Mouse (Mus musculus) 416B (cell line): ENCODE results near the gene Vmn2r34.
"Not testable (repeated sequence)": the region's sequence is repeated elsewhere in the genome, so short reads cannot be mapped to it uniquely, and the experiment has no call there.

Source experiments
- DNase-seq: peaks from one replicate; pipeline ENCODE4 v3.0.0; 2011; ENCODE audit warnings: low read depth

The Vmn2r34 gene

DNA sequence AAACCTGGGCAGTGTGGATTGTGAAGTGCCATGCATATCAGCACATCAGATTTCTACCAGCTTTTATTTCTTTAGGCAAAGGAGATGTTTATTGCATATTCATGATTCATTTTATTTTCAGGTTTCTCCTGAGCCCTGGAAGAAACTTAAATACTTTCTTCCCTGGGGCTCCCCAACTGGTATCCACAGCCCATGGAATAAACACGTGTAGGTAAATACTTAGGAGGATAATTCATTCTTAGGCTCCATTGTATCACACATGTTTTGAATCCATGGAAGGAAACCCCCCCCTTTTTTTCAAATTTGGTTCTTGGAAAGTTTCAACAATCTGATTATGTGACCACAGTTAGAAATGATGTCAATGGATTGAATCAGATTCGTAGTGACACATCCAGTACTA is at the start of gene Vmn2r34:
Gene Vmn2r34, minus strand, starts transcription at position 101 of the 400 bp plus-strand sequence.
- not testable (repeated sequence) for DNase-seq

DNA sequence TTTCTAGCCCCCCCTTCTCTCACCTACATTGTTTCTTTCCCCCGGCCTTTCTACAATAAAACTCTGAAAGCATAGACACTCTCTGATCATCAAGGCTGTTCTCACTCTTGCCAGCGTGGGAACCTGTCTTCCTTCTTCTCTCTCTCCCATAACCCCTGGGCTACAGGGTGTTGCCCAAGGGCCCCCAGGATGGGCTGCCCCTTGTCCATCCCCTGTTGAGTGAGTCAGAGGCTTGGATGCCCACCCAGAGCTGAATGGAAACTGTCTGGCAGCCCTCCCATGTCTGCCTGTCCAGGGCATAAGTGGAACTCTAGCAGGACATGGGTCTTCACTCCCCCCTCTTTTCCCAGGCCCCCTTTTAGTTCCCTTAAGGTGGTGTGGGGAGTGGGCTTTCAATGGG is 15.3 kb downstream of the Vmn2r34 start:
- not testable (repeated sequence) for DNase-seq
